In genomic region chr13:10618421-10618954, GRCm38 (mm10) we compare ENCODE assay signal across 28 mouse cellular contexts.
"Had no signal": no experiment of that assay in that cellular context is flagged by ENCODE, and none has a peak within 500 bp of the region (broad histone marks: within the 10 kb centered on the region; RNA-seq: fewer than 3 reads in every experiment).

No protein-coding gene starts in this region.

- H3K4me1 ChIP-seq: embryonic facial prominence, embryonic 10.5 days; embryonic facial prominence, embryonic 12.5 days; embryonic facial prominence, embryonic 13.5 days; embryonic facial prominence, embryonic 15.5 days; forebrain, embryonic 12.5 days; forebrain, embryonic 13.5 days; forebrain, embryonic 15.5 days had no signal

- H3K4me3 ChIP-seq: embryonic facial prominence, embryonic 10.5 days; embryonic facial prominence, embryonic 12.5 days; embryonic facial prominence, embryonic 13.5 days; embryonic facial prominence, embryonic 15.5 days; erythroblast, embryonic 14.5 days; forebrain, embryonic 12.5 days; forebrain, embryonic 13.5 days; forebrain, embryonic 15.5 days; gastrocnemius, adult 2 months; heart, adult 2 months had no signal

- H3K36me3 ChIP-seq: embryonic facial prominence, embryonic 10.5 days; embryonic facial prominence, embryonic 12.5 days; embryonic facial prominence, embryonic 13.5 days; embryonic facial prominence, embryonic 15.5 days; forebrain, embryonic 12.5 days; forebrain, embryonic 15.5 days had no signal

- H3K4me2 ChIP-seq: embryonic facial prominence, embryonic 12.5 days; embryonic facial prominence, embryonic 13.5 days; embryonic facial prominence, embryonic 15.5 days; forebrain, embryonic 12.5 days; forebrain, embryonic 13.5 days; forebrain, embryonic 15.5 days had no signal

- H3K27ac ChIP-seq: embryonic facial prominence, embryonic 10.5 days; embryonic facial prominence, embryonic 12.5 days; embryonic facial prominence, embryonic 13.5 days; embryonic facial prominence, embryonic 15.5 days; forebrain, embryonic 12.5 days; forebrain, embryonic 13.5 days; forebrain, embryonic 15.5 days; gastrocnemius, adult 2 months; heart, adult 2 months had no signal

- H3K9me3 ChIP-seq: embryonic facial prominence, embryonic 10.5 days; embryonic facial prominence, embryonic 12.5 days; embryonic facial prominence, embryonic 13.5 days; embryonic facial prominence, embryonic 15.5 days; forebrain, embryonic 12.5 days; forebrain, embryonic 13.5 days; forebrain, embryonic 15.5 days had no signal

- DNase-seq: cerebellum, adult 2 months; cerebellum, adult 8-10 months; cerebellum, adult 9-10 months; cerebellum, adult 9-11 months; cerebellum, postnatal 10 days; cerebellum, postnatal 14 days; cerebellum, postnatal 25 days; cerebellum, postnatal 36 days; embryo, embryonic 11 days; forebrain, postnatal 0 days; gastrocnemius, adult 2 months; gastrocnemius, postnatal 10 days; gastrocnemius, postnatal 14 days; gastrocnemius, postnatal 25 days; gastrocnemius, postnatal 36 days; heart, adult 11 months; heart, adult 18-20 months; heart, adult 2 months had no signal

- H3K9ac ChIP-seq: embryonic facial prominence, embryonic 12.5 days; embryonic facial prominence, embryonic 13.5 days; embryonic facial prominence, embryonic 15.5 days; forebrain, embryonic 12.5 days; forebrain, embryonic 13.5 days; forebrain, embryonic 15.5 days; forebrain, postnatal 0 days had no signal

- H3K27me3 ChIP-seq: embryonic facial prominence, embryonic 12.5 days; embryonic facial prominence, embryonic 13.5 days; embryonic facial prominence, embryonic 15.5 days; forebrain, embryonic 12.5 days; forebrain, embryonic 13.5 days; forebrain, embryonic 15.5 days had no signal

- ATAC-seq: forebrain, embryonic 13.5 days; forebrain, embryonic 14.5 days; forebrain, embryonic 15.5 days; forebrain, embryonic 16.5 days; forebrain, postnatal 0 days had no signal
